Mouse (Mus musculus) spleen, adult 2 months (tissue): Measurements from ENCODE around the gene Fam83b.

Experiments
- CTCF ChIP-seq: fragments of 200-500 bp; IDR thresholded peaks from 2 replicates; pipeline ENCODE4 v1.5.1; 2011; ENCODE audit warnings: mild to moderate bottlenecking, inconsistent platforms; ENCODE audit not compliant: insufficient read depth, insufficient read length, insufficient replicate concordance; ENCODE audit errors: extremely low read depth
- POLR2A ChIP-seq: fragments of 200-500 bp; IDR thresholded peaks from 2 replicates; pipeline ENCODE4 v1.6.1; 2011; ENCODE audit warnings: low read depth, low read length, inconsistent platforms

GRCm38 (mm10) chr9:76480088-76480487, 86.8 kb downstream of the Fam83b start:
- no peak for TF ChIP-seq CTCF
- no peak for TF ChIP-seq POLR2A
